Mouse (Mus musculus): ENCODE data around the gene Nr1d1. TPM values are rescaled to one million over a fixed set of nuclear protein-coding genes. Genes with fewer than 3 reads are reported as not detected.

Gene Nr1d1
- polyA plus RNA-seq, 1 experiment from 2014 or later = 1.4 TPM

DNA sequence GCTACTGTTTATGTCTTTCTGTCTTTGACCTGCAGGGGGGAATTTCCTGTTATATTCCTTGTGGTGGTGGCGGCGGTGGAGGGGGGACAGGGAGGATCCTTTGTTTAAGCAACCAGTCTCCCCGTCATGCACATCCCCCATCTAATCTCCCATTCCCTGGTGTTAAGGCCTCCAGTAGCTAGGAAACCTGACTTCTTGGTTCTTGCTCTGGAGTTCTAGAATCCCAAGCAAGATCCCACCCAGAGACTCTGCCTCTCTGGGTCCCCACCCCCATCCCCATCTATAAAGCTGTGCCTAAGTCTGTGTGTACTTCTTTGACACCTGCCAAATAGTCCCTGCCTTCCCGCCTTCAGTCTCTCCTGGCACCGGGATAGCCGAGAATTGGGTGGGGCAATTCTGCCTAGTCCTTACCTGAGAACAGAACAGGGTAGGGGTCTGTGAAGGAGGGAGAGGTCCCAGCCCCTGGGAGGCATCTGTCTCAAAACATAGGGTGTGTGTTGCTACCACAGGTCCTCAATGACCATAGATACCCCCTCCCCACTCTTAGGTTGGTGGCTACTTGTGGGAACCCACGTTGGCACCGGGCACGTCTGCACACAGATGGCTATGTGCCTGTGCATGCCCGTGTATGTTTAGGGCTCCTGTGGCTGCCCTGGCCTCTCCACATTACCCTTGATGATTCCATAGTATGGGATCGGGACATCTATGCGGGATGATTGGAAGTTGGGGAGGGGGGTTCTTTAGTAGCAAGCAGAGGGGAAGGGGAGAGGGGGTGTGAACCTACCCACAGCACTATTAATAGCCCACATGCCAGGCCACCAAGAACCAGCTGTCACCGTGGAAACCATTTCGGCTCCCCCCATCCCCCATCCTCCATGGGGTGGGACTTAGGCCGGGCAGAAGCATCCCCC, 26.4 kb downstream of the Nr1d1 start:
- Histone ChIP-seq H3K36me3 (ENCODE audit: control insufficient read depth, insufficient read depth, low read length) (no peaks in the 10 kb centered on the region), H3K4me2 (ENCODE audit: low read depth, low read length) (peak overlapping the region; percentile 43), H3K27ac (ENCODE audit: low read length) (peak overlapping the region; percentile 91), H3K27me3 (ENCODE audit: control insufficient read depth, insufficient read depth, low read depth, low read length) (no peaks in the 10 kb centered on the region), H3K4me1 (replicated peaks; ENCODE audit: control insufficient read depth, insufficient read depth, low read length) (peaks cover 98% of the 10 kb centered on the region), H3K9ac (ENCODE audit: low read length) (peak overlapping the region; percentile 57), H3K4me3 (ENCODE audit: low read length) (no peak overlapping the region), H3K9me3 (ENCODE audit: control insufficient read depth, low read length) (no peaks in the 10 kb centered on the region)
- ATAC-seq (ENCODE audit: low read depth) = no peak
- WGBS = 23% methylated on average over 15 of the region's 15 CpGs

DNA sequence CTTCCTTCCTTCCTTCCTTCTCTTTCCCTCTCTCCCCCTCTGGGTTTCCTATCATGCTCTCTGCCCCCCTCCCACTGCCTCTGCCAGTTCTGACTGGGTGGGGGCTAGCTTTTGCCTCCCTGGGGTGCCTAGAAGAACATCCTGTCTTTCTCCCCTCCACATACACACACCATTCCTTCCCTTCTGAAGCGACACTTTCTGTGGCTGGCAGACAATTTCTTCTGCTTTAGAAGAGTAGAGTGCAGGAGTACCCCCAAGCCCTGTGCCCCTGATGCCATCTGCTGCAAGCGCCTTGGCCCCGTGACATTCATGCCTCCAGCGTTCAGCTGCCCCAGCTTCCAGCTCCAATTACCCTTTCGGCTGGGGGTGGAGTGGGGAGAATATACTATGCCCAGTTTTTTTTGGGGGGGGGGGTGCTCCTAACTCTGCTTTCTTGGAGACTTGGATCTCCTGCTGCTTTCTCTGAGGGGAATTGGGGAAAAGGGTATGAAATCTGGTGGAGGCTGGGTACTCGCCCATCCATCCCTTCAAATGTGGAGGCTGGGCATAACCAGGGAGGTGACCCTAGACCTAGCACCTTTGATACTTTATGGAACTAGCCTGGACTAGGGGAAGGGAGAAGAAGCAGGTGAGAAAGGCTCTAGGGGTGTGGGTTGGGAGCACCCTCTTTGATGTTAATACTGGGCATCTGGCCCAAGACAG, 27.2 kb downstream of the Nr1d1 start:
- Histone ChIP-seq H3K9me3 (ENCODE audit: control insufficient read depth, low read length) (no peaks in the 10 kb centered on the region), H3K4me3 (ENCODE audit: low read length) (no peak overlapping the region; the same call in 1 of the 2 replicates), H3K4me2 (ENCODE audit: low read depth, low read length) (peak overlapping the region; percentile 43), H3K36me3 (ENCODE audit: control insufficient read depth, insufficient read depth, low read length) (no peaks in the 10 kb centered on the region), H3K27ac (ENCODE audit: low read length) (peak overlapping the region; percentile 91), H3K27me3 (ENCODE audit: control insufficient read depth, insufficient read depth, low read depth, low read length) (no peaks in the 10 kb centered on the region), H3K9ac (ENCODE audit: low read length) (peak overlapping the region; percentile 57), H3K4me1 (replicated peaks; ENCODE audit: control insufficient read depth, insufficient read depth, low read length) (peaks cover 96% of the 10 kb centered on the region)
- 29% methylated on average over 6 of the region's 6 CpGs for WGBS
- ATAC-seq (ENCODE audit: low read depth) = no peak

DNA sequence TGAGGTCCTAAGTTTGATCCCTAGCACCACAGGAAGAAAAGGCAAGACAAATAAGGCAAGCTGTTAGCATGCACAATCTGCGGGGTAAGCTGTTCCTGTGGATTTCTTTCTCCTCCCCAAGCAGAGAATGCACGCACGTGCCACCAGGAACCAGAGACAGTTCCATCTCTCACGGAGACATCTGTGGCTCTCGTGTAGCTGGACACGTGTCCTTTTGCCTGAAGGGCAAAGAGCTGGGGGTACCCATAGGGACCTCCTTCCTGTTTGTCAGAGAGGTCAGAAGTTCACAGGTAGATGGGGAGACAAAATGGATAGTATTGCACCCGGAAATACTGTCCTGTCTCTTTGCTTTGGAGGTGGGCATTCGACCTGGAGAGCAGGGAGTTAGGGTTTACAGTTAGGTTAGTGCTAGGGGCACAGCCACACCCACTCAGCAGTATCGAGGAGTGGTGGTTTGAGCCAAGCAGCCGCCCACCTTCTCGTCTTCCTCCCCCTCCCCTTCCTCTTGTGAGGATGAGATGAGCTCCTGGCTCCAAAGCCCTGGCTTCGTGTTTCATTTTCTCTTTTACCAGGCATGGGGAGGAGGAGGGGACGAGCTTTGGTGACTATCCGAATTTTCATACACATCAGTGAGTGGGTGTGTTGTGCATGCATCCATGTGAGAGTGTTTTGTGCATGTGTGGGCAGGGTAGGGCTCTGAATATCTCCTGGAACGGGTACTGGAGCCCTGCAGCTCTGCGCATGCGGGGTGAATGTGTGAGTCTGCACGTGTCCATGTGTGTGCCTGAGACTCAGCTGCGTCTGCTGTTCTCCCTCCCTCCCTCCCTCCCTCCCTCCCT, 28.1 kb downstream of the Nr1d1 start:
- no peaks in the 10 kb centered on the region for H3K27me3 ChIP-seq (ENCODE audit: control insufficient read depth, insufficient read depth, low read depth, low read length)
- H3K4me2 ChIP-seq (ENCODE audit: low read depth, low read length) = peak overlapping the region; percentile 43
- H3K27ac ChIP-seq (ENCODE audit: low read length) = peak overlapping the region; percentile 76
- ATAC-seq (ENCODE audit: low read depth) = peak; percentile 42; the same call in 1 of the 2 replicates
- WGBS = 4% methylated on average over 18 of the region's 19 CpGs
- H3K9me3 ChIP-seq (ENCODE audit: control insufficient read depth, low read length) = no peaks in the 10 kb centered on the region
- peak overlapping the region; percentile 29 for H3K4me3 ChIP-seq (ENCODE audit: low read length)
- no peaks in the 10 kb centered on the region for H3K36me3 ChIP-seq (ENCODE audit: control insufficient read depth, insufficient read depth, low read length)
- H3K4me1 ChIP-seq (replicated peaks; ENCODE audit: control insufficient read depth, insufficient read depth, low read length) = peaks cover 91% of the 10 kb centered on the region
- peak overlapping the region; percentile 42; the same call in 1 of the 2 replicates for H3K9ac ChIP-seq (ENCODE audit: low read length)

DNA sequence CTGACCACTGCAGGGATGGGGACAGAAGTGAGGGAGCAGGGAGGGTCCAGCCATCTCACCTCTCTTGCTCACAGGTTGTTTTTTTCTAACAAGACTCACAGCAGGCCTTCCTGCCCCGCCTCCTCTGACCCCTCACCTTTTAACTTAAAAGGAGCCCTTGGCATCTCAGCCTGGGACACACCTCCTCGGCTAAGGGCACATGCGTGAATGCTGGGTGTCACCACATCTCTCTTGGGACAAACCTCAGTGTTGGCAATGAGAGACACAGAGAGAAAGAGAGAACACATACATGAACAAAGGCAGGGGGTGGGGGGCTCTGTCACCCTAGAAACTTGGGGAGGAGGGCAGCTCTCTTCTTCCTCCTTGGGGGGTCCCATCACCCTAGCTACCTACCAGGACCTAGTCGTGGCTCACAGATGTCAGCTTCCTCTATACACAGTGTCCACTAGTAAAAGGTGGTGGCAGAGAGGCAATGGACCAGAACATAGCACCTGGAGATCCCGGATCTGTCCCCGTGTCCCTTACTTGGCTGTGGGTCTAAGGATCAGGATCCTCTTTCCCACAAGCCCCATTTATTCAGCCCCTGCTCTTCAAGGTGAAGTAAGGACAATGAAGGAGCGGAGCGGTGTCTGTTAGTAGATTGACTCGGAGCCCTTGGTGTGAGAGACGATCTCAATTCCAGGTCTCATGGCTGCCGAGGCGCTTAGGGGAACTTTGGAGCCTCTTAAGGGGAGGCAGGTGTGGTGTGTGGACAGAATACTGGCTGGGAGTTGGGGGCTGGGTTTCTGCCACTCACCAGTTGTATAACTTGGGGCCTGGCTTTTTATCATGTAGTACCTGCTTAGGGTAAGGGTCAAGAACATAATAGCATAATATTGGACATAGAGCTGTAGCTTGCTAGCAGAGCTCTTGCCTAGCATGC, 28.9 kb downstream of the Nr1d1 start:
- Histone ChIP-seq H3K4me3 (ENCODE audit: low read length) (no peak overlapping the region), H3K27me3 (ENCODE audit: control insufficient read depth, insufficient read depth, low read depth, low read length) (no peaks in the 10 kb centered on the region), H3K27ac (ENCODE audit: low read length) (peak overlapping the region; percentile 76), H3K9me3 (ENCODE audit: control insufficient read depth, low read length) (no peaks in the 10 kb centered on the region), H3K36me3 (ENCODE audit: control insufficient read depth, insufficient read depth, low read length) (no peaks in the 10 kb centered on the region), H3K4me1 (replicated peaks; ENCODE audit: control insufficient read depth, insufficient read depth, low read length) (peaks cover 84% of the 10 kb centered on the region), H3K4me2 (ENCODE audit: low read depth, low read length) (peak overlapping the region; percentile 43; the same call in 1 of the 2 replicates), H3K9ac (ENCODE audit: low read length) (no peak overlapping the region)
- 51% methylated on average over 12 of the region's 12 CpGs for WGBS
- ATAC-seq (ENCODE audit: low read depth) = no peak

DNA sequence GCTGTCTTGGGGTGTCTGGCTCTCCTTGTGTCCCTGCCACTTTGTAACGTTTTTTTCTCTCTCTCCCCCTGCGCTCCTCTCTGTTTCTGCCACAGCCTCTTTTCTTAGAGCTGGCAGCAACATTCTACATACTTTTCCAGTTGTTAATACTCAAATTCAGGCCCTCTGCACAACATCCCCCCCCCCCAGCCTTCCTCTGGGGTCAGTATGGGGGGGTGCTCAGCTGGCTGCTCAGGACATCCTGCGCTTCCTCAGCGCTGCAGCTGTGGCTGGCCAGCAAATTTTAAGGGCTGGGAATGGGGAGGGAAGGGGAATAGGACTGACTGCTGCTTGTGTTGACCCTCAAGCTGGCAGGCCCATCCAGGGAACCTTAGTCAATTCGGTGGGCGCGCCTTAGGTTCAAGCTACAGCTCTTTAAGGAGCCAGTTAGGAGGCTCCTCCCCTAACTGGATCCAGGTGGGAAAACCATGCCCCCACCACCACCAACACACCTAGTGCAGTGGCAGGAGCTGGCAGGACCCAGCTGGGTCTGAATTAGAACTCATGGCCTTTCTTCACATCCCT, 30.6 kb downstream of the Nr1d1 start:
- no peaks in the 10 kb centered on the region for H3K9me3 ChIP-seq (ENCODE audit: control insufficient read depth, low read length)
- peak overlapping the region; percentile 85 for H3K4me3 ChIP-seq (ENCODE audit: low read length)
- H3K4me1 ChIP-seq (replicated peaks; ENCODE audit: control insufficient read depth, insufficient read depth, low read length) = peaks cover 77% of the 10 kb centered on the region
- H3K4me2 ChIP-seq (ENCODE audit: low read depth, low read length) = peak overlapping the region; percentile 83
- peak overlapping the region; percentile 46 for H3K9ac ChIP-seq (ENCODE audit: low read length)
- H3K27ac ChIP-seq (ENCODE audit: low read length) = peak overlapping the region; percentile 97
- no peak for ATAC-seq (ENCODE audit: low read depth)
- WGBS = 23% methylated on average over 7 of the region's 7 CpGs
- no peaks in the 10 kb centered on the region for H3K36me3 ChIP-seq (ENCODE audit: control insufficient read depth, insufficient read depth, low read length)
- H3K27me3 ChIP-seq (ENCODE audit: control insufficient read depth, insufficient read depth, low read depth, low read length) = no peaks in the 10 kb centered on the region

DNA sequence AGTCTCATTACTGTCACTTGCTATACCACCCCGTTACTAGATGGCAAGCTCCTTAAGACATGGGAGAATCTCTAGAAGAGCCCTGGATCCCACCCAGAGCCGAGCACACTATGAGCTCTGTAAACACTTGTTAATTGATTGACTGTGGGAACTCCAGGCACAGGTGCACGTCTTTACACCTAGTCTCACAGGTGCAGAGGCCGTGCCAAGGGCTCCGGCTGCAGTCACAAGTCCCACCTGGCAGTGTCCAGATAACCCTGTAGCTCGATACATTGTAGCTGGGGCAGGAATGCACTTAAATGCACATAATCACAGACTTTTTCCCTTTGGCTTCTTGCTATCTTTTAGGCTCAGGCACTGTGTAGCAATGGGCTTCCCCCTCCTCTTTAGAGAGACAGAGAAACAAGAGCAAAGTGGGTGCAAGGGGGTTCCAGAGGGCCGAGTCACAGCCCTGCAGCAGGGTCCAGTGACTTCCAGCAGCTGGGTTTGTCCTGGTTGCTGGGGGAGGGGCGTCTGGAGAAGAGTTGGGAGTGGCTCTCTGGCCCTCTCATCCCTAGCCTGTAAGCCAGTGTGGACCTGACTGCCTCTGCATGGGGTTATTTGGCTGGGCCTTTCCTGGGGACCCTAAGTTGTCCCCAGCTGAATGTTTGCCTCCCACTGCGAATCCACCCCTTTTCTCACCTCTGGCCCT, 31.3 kb downstream of the Nr1d1 start:
- H3K27me3 ChIP-seq (ENCODE audit: control insufficient read depth, insufficient read depth, low read depth, low read length) = no peaks in the 10 kb centered on the region
- peak overlapping the region; percentile 85 for H3K4me3 ChIP-seq (ENCODE audit: low read length)
- H3K9ac ChIP-seq (ENCODE audit: low read length) = peak overlapping the region; percentile 46
- H3K27ac ChIP-seq (ENCODE audit: low read length) = peak overlapping the region; percentile 97
- peak overlapping the region; percentile 83 for H3K4me2 ChIP-seq (ENCODE audit: low read depth, low read length)
- H3K4me1 ChIP-seq (replicated peaks; ENCODE audit: control insufficient read depth, insufficient read depth, low read length) = peaks cover 70% of the 10 kb centered on the region
- no peaks in the 10 kb centered on the region for H3K36me3 ChIP-seq (ENCODE audit: control insufficient read depth, insufficient read depth, low read length)
- ATAC-seq (ENCODE audit: low read depth) = peak; percentile 30
- WGBS = 4% methylated on average over 9 of the region's 9 CpGs
- no peaks in the 10 kb centered on the region for H3K9me3 ChIP-seq (ENCODE audit: control insufficient read depth, low read length)

DNA sequence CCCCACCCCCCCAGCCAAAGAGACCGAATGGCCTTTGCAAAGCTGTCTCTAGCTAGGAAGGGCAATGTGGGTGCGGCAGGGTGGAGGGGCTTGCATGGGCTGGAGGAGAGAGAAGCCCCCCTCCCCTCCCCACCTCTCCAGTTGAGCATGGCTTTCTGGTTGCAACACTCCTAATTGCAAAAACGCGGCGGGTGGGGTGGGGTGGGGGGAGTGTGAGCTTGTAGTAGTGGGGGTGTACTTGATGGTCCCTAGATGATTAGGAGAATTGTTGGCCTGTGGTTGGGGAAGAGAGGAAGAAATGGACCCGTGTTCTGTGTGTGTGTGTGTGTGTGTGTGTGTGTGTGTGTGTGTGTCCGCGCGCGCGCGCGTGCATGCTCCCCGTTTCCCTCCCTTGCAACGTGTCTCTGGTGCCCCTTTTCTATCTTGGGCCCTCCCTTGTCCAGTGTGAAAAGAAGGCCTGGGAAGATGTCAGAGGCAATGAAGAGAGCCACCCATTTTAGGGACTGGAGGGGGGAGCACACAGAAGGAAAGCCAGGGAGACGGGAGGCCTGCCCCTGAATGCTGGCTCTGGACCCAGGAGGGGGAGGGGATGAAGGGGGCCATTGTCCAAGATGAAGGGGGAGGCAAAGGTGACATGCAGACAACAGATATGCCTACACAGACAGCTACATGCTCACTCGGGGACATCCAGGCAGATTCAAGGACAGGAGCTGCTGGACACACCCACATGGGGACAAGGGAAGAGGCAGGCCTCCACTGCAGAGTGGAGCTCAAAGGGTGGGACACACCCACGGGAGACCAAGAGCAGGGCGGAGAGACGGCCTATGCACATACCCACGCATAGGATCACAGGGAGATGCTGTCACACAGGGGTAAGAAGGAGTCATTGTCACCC, 32.5 kb downstream of the Nr1d1 start:
- H3K4me2 ChIP-seq (ENCODE audit: low read depth, low read length) = peak overlapping the region; percentile 83
- under 1% methylated on average over 21 of the region's 21 CpGs for WGBS
- peak; percentile 19; the same call in 1 of the 2 replicates for ATAC-seq (ENCODE audit: low read depth)

More for the DNA sequence above, 32.5 kb downstream of the Nr1d1 start:
- Histone ChIP-seq H3K4me1 (replicated peaks; ENCODE audit: control insufficient read depth, insufficient read depth, low read length) (peaks cover 58% of the 10 kb centered on the region), H3K27ac (ENCODE audit: low read length) (peak overlapping the region; percentile 97), H3K9ac (ENCODE audit: low read length) (peak overlapping the region; percentile 95), H3K9me3 (ENCODE audit: control insufficient read depth, low read length) (no peaks in the 10 kb centered on the region), H3K27me3 (ENCODE audit: control insufficient read depth, insufficient read depth, low read depth, low read length) (no peaks in the 10 kb centered on the region), H3K36me3 (ENCODE audit: control insufficient read depth, insufficient read depth, low read length) (no peaks in the 10 kb centered on the region), H3K4me3 (ENCODE audit: low read length) (peak overlapping the region; percentile 85)

All from lung, embryonic 16.5 days (tissue).